Comparison of ENCODE assay signal across 9 mouse cellular contexts in genomic region chr7:13046084-13046483, GRCm38 (mm10). TPM values are rescaled to one million over a fixed set of nuclear protein-coding genes. Genes with fewer than 3 reads are reported as not detected.
DNase-seq lines count a peak whose midpoint lies in the region; ATAC-seq and TF ChIP-seq lines count a peak whose summit lies in the region.
"Had no signal": no experiment of that assay in that cellular context is flagged by ENCODE, and none has a peak within 500 bp of the region (broad histone marks: within the 10 kb centered on the region; RNA-seq: fewer than 3 reads in every experiment).

No protein-coding gene starts in this region.

- H3K4me2 ChIP-seq in forebrain, postnatal 0 days (ENCODE audit: low read depth) = no peak overlapping the region
- no peak overlapping the region for H3K4me2 ChIP-seq in lung, embryonic 14.5 days
- H3K4me2 ChIP-seq: embryonic facial prominence, embryonic 12.5 days had no signal

- H3K36me3 ChIP-seq in forebrain, postnatal 0 days (ENCODE audit: insufficient read depth) = no peaks in the 10 kb centered on the region
- no peaks in the 10 kb centered on the region for H3K36me3 ChIP-seq in kidney, adult 2 months (ENCODE audit: control insufficient read depth, insufficient read depth, low read length)
- no peaks in the 10 kb centered on the region for H3K36me3 ChIP-seq in lung, embryonic 14.5 days (ENCODE audit: insufficient read depth)
- H3K36me3 ChIP-seq: embryonic facial prominence, embryonic 12.5 days had no signal

- H3K9ac ChIP-seq in forebrain, postnatal 0 days = no peak overlapping the region
- H3K9ac ChIP-seq in lung, embryonic 14.5 days = no peak overlapping the region
- H3K9ac ChIP-seq: embryonic facial prominence, embryonic 12.5 days had no signal

- WGBS in forebrain, postnatal 0 days = 9% methylated on average over 2 of the region's 2 CpGs
- WGBS in kidney, adult 2 months = 0% methylated on average over 2 of the region's 2 CpGs
- WGBS in lung, embryonic 14.5 days = 2% methylated on average over 2 of the region's 2 CpGs

- H3K4me1 ChIP-seq in forebrain, postnatal 0 days (ENCODE audit: insufficient read depth) = peaks cover 3% of the 10 kb centered on the region
- peaks cover 7% of the 10 kb centered on the region; the same call in 1 of the 2 replicates for H3K4me1 ChIP-seq in kidney, adult 2 months (ENCODE audit: control insufficient read depth, insufficient read depth, low read length)
- no peaks in the 10 kb centered on the region for H3K4me1 ChIP-seq in lung, embryonic 14.5 days (ENCODE audit: insufficient read depth)

- TF ChIP-seq CTCF in brain, embryonic 14.5 days (IDR thresholded peaks at IDR 0.05; ENCODE audit: borderline replicate concordance, extremely low read depth, insufficient read depth, insufficient read length) = peak; percentile 67; the same call in 1 of the 2 replicates
- TF ChIP-seq CTCF in forebrain, postnatal 0 days (IDR thresholded peaks at IDR 0.05; ENCODE audit: low read depth) = peak; percentile 71
- TF ChIP-seq CTCF in kidney, adult 2 months (conservative IDR thresholded peaks at IDR 0.05; ENCODE audit: insufficient read depth, insufficient read length, low read depth, low read length) = peak; percentile 86
- peak; percentile 82 for TF ChIP-seq CTCF in lung, embryonic 14.5 days (IDR thresholded peaks at IDR 0.05; ENCODE audit: low read depth)

- H3K27ac ChIP-seq in forebrain, postnatal 0 days (ENCODE audit: low read depth, low read length) = no peak overlapping the region
- H3K27ac ChIP-seq in kidney, adult 2 months (ENCODE audit: insufficient read depth, low read depth, low read length) = no peak overlapping the region
- H3K27ac ChIP-seq in lung, embryonic 14.5 days (ENCODE audit: low read depth) = no peak overlapping the region
- H3K27ac ChIP-seq: embryonic facial prominence, embryonic 12.5 days had no signal

- no peaks in the 10 kb centered on the region for H3K9me3 ChIP-seq in forebrain, postnatal 0 days (ENCODE audit: low read length)
- no peaks in the 10 kb centered on the region; the same call in 1 of the 2 replicates for H3K9me3 ChIP-seq in lung, embryonic 14.5 days (ENCODE audit: low read depth, low read length)

- peaks cover 10% of the 10 kb centered on the region for H3K27me3 ChIP-seq in forebrain, postnatal 0 days (ENCODE audit: insufficient read depth, low read length)
- H3K27me3 ChIP-seq in kidney, adult 2 months (replicated peaks; ENCODE audit: control insufficient read depth, insufficient read depth, low read length) = no peaks in the 10 kb centered on the region
- peaks cover 30% of the 10 kb centered on the region for H3K27me3 ChIP-seq in lung, embryonic 14.5 days (ENCODE audit: insufficient read depth, low read length)

- ATAC-seq in forebrain, postnatal 0 days = peak; percentile 15; the same call in 1 of the 2 replicates
- peak; percentile 58; the same call in 1 of the 2 replicates for ATAC-seq in lung, embryonic 14.5 days (ENCODE audit: insufficient read depth)
- ATAC-seq in neutrophil, adult 5-6 weeks (ENCODE audit: extremely low read depth, insufficient number of reproducible peaks, low FRiP score, poor library complexity, severe bottlenecking) = peak; percentile 87

- TF ChIP-seq POLR2A in brain, embryonic 14.5 days (IDR thresholded peaks at IDR 0.05; ENCODE audit: borderline replicate concordance, extremely low read depth, insufficient read depth, insufficient read length, poor library complexity, severe bottlenecking) = no peak
- no peak for TF ChIP-seq POLR2A in kidney, adult 2 months (IDR thresholded peaks at IDR 0.05; ENCODE audit: low read depth, low read length)

- no peak overlapping the region for H3K4me3 ChIP-seq in forebrain, postnatal 0 days (ENCODE audit: low read depth, low read length)
- H3K4me3 ChIP-seq in kidney, adult 2 months (ENCODE audit: insufficient read depth, low read depth, low read length) = no peak overlapping the region
- no peak overlapping the region for H3K4me3 ChIP-seq in lung, embryonic 14.5 days (ENCODE audit: low read depth, low read length)
- H3K4me3 ChIP-seq: embryonic facial prominence, embryonic 12.5 days had no signal

- DNase-seq in ovary, postnatal 14 days (ENCODE audit: low spot score) = peak; percentile 52
- DNase-seq in ovary, adult 18-20 months (ENCODE audit: low spot score) = no peak
- peak; percentile 79 for DNase-seq in brain, embryonic 14.5 days (ENCODE audit: low read depth)
- peak; percentile 53 for DNase-seq in forebrain, postnatal 0 days
- peak; percentile 86 for DNase-seq in kidney, adult 2 months
- DNase-seq in lung, embryonic 14.5 days = peak; percentile 88
- DNase-seq in layer of hippocampus, adult 11-12 months (ENCODE audit: low spot score) = no peak

RNA-seq across cellular contexts. Expression of gene Ube2m, which starts 8.0 kb away (rescaled TPM):
- 373 and 391 TPM in 2 replicates for polyA plus RNA-seq in brain, embryonic 14.5 days (2012; rRNA removed)
- total RNA-seq in forebrain, postnatal 0 days (2014; rRNA removed) = 336 and 344 TPM in 2 replicates
- polyA plus RNA-seq in forebrain, postnatal 0 days (2015; fragmentation: Nextera tagmentation; extraction: Ambion mirVana) = 130 and 132 TPM in 2 replicates
- polyA plus RNA-seq in kidney, adult 2 months (2012; rRNA removed) = 231 and 249 TPM in 2 replicates
- 150 and 168 TPM in 2 replicates for polyA plus RNA-seq in lung, embryonic 14.5 days (2014; fragmentation: Nextera tagmentation; extraction: Ambion mirVana)
- total RNA-seq in neutrophil, adult 5-6 weeks (2017) = 75.1 and 83.5 TPM in 2 replicates

RNA-seq across cellular contexts. Expression of gene Mzf1, which starts 8.5 kb away (rescaled TPM):
- polyA plus RNA-seq in brain, embryonic 14.5 days (2012; rRNA removed) = 11.8 and 11.9 TPM in 2 replicates
- 11.8 and 15.1 TPM in 2 replicates for total RNA-seq in forebrain, postnatal 0 days (2014; rRNA removed)
- 10.1 and 12.9 TPM in 2 replicates for polyA plus RNA-seq in forebrain, postnatal 0 days (2015; fragmentation: Nextera tagmentation; extraction: Ambion mirVana)
- polyA plus RNA-seq in kidney, adult 2 months (2012; rRNA removed) = 1.3 and 1.8 TPM in 2 replicates
- polyA plus RNA-seq in lung, embryonic 14.5 days (2014; fragmentation: Nextera tagmentation; extraction: Ambion mirVana) = 2.3 and 3.3 TPM in 2 replicates
- 0.70 and 1.1 TPM in 2 replicates for total RNA-seq in neutrophil, adult 5-6 weeks (2017)

RNA-seq across cellular contexts. Expression of gene Chmp2a, which starts 11.5 kb away (rescaled TPM):
- 166 and 170 TPM in 2 replicates for polyA plus RNA-seq in brain, embryonic 14.5 days (2012; rRNA removed)
- total RNA-seq in forebrain, postnatal 0 days (2014; rRNA removed) = 131 and 160 TPM in 2 replicates
- polyA plus RNA-seq in forebrain, postnatal 0 days (2015; fragmentation: Nextera tagmentation; extraction: Ambion mirVana) = 210 and 239 TPM in 2 replicates
- polyA plus RNA-seq in kidney, adult 2 months (2012; rRNA removed) = 103 and 134 TPM in 2 replicates
- 123 and 128 TPM in 2 replicates for polyA plus RNA-seq in lung, embryonic 14.5 days (2014; fragmentation: Nextera tagmentation; extraction: Ambion mirVana)
- total RNA-seq in neutrophil, adult 5-6 weeks (2017) = 199 and 209 TPM in 2 replicates

RNA-seq across cellular contexts. Expression of gene Zbtb45, which starts 36.2 kb away (rescaled TPM):
- 54.8 and 54.9 TPM in 2 replicates for polyA plus RNA-seq in brain, embryonic 14.5 days (2012; rRNA removed)
- total RNA-seq in forebrain, postnatal 0 days (2014; rRNA removed) = 32.8 and 33.3 TPM in 2 replicates
- polyA plus RNA-seq in forebrain, postnatal 0 days (2015; fragmentation: Nextera tagmentation; extraction: Ambion mirVana) = 25.0 and 29.3 TPM in 2 replicates
- 14.1 and 15.0 TPM in 2 replicates for polyA plus RNA-seq in kidney, adult 2 months (2012; rRNA removed)
- polyA plus RNA-seq in lung, embryonic 14.5 days (2014; fragmentation: Nextera tagmentation; extraction: Ambion mirVana) = 29.8 and 30.4 TPM in 2 replicates
- 1.1 and 3.6 TPM in 2 replicates for total RNA-seq in neutrophil, adult 5-6 weeks (2017)

RNA-seq across cellular contexts. Expression of gene Trim28, which starts 47.2 kb away (rescaled TPM):
- 585 and 651 TPM in 2 replicates for polyA plus RNA-seq in brain, embryonic 14.5 days (2012; rRNA removed)
- 430 and 485 TPM in 2 replicates for total RNA-seq in forebrain, postnatal 0 days (2014; rRNA removed)
- polyA plus RNA-seq in forebrain, postnatal 0 days (2015; fragmentation: Nextera tagmentation; extraction: Ambion mirVana) = 209 and 211 TPM in 2 replicates
- 186 and 191 TPM in 2 replicates for polyA plus RNA-seq in kidney, adult 2 months (2012; rRNA removed)
- 458 and 511 TPM in 2 replicates for polyA plus RNA-seq in lung, embryonic 14.5 days (2014; fragmentation: Nextera tagmentation; extraction: Ambion mirVana)
- total RNA-seq in neutrophil, adult 5-6 weeks (2017) = 194 and 199 TPM in 2 replicates

Comparison
In these comparisons a context has a peak if more than half of its experiments do, and no peak if none do; other contexts are left out.
1. DNase-seq: peak in ovary, postnatal 14 days (single experiment), brain, embryonic 14.5 days (single experiment), forebrain, postnatal 0 days (single experiment), kidney, adult 2 months (single experiment) and lung, embryonic 14.5 days (single experiment); none in ovary, adult 18-20 months (single experiment) and layer of hippocampus, adult 11-12 months (single experiment).
2. ATAC-seq: peak in every context shown above with its lines; median percentile 87 in neutrophil, adult 5-6 weeks; 58 in lung, embryonic 14.5 days; 15 in forebrain, postnatal 0 days.
3. Peak in every context shown above with its lines, with median percentiles within 50 percentile points of each other: CTCF ChIP-seq.